Mouse (Mus musculus) ES-E14 (cell line): Measurements from ENCODE around the gene Chd6. TPM values are rescaled to one million over a fixed set of nuclear protein-coding genes. Genes with fewer than 3 reads are reported as not detected.

Experiments used
- DNase-seq: peaks from one replicate; pipeline ENCODE4 v3.0.0-alpha.2; 2013; ENCODE audit warnings: low read depth, low spot score
- H3K27ac ChIP-seq: 2 replicates; pipeline ENCODE4 v1.5.1; 2012; ENCODE audit warnings: low read depth, mild to moderate bottlenecking, low read length, moderate library complexity, mixed read lengths; ENCODE audit not compliant: poor library complexity, insufficient read depth, severe bottlenecking
- H3K36me3 ChIP-seq: 2 replicates; pipeline ENCODE4 v1.6.1; 2012; ENCODE audit warnings: mild to moderate bottlenecking, low read length, moderate library complexity, mixed read lengths; ENCODE audit not compliant: control insufficient read depth, poor library complexity, insufficient read depth, severe bottlenecking
- H3K4me1 ChIP-seq, 2 experiments: fragments of 150-350 bp in 1 of 2; sonication (generic) in 1 of 2; 2 replicates each; pipeline ENCODE4 v1.6.1; 2012; ENCODE audit warnings: low read length in 2 of 2, mild to moderate bottlenecking in 1 of 2, mixed read lengths in 1 of 2; ENCODE audit not compliant: control insufficient read depth in 2 of 2, insufficient read depth in 2 of 2, poor library complexity in 1 of 2
- H3K4me3 ChIP-seq, 2 experiments: fragments of 150-350 bp in 1 of 2; sonication (generic) in 1 of 2; 2 replicates each; pipeline ENCODE4 v1.5.1; 2012; ENCODE audit warnings: low read length in 2 of 2, low read depth in 1 of 2, mild to moderate bottlenecking in 1 of 2, mixed read lengths in 1 of 2; ENCODE audit not compliant: insufficient read depth in 1 of 2, poor library complexity in 1 of 2, severe bottlenecking in 1 of 2
- H3K9ac ChIP-seq: 2 replicates; pipeline ENCODE4 v1.6.1; 2012; ENCODE audit warnings: low read depth, mild to moderate bottlenecking, low read length, mixed read lengths; ENCODE audit not compliant: poor library complexity, insufficient read depth, severe bottlenecking
- H3K9me3 ChIP-seq: fragments of 150-350 bp; sonication (generic); 2 replicates; pipeline ENCODE4 v1.6.1; 2012; ENCODE audit warnings: low read depth, mild to moderate bottlenecking, low read length; ENCODE audit not compliant: control insufficient read depth, insufficient read depth
- CHD2 ChIP-seq: IDR thresholded peaks from 2 replicates; pipeline ENCODE4 v1.6.1; 2014; ENCODE audit warnings: mild to moderate bottlenecking, low read depth, low read length, inconsistent platforms
- HCFC1 ChIP-seq: IDR thresholded peaks from 2 replicates; pipeline ENCODE4 v1.6.1; 2012; ENCODE audit warnings: low read length, inconsistent platforms, borderline replicate concordance; ENCODE audit not compliant: insufficient read depth
- MAFK ChIP-seq: IDR thresholded peaks from 2 replicates; pipeline ENCODE4 v1.6.1; 2014; ENCODE audit warnings: mild to moderate bottlenecking, low read depth, low read length, inconsistent platforms; ENCODE audit not compliant: insufficient read depth
- ZC3H11A ChIP-seq: IDR thresholded peaks from 2 replicates; pipeline ENCODE4 v1.6.1; 2012; ENCODE audit warnings: low read depth, mild to moderate bottlenecking, inconsistent platforms, low read length, borderline replicate concordance
- ZNF384 ChIP-seq: IDR thresholded peaks from 2 replicates; pipeline ENCODE4 v1.6.1; 2012; ENCODE audit warnings: low read depth, low read length, inconsistent platforms
- in situ Hi-C, 2 experiments: fragments of 600-800 bp; cut with MboI; formaldehyde crosslinking; loops; one replicate each; pipeline ENCODE4 v1.15.1; 2025; ENCODE audit warnings: low sequenced_read_pairs in 2 of 2, inconsistent platforms in 1 of 2; ENCODE audit not compliant: unreplicated experiment in 2 of 2
- total RNA-seq: library from RNA; depleted of rRNA; stranded (reverse); fragments of 300-350 nt; gene quantifications from 2 replicates; pipeline ENCODE4 v1.2.3, GENCODE M21; 2012

Gene Chd6
- total RNA-seq, 1 experiment, result 50.7 TPM

DNA sequence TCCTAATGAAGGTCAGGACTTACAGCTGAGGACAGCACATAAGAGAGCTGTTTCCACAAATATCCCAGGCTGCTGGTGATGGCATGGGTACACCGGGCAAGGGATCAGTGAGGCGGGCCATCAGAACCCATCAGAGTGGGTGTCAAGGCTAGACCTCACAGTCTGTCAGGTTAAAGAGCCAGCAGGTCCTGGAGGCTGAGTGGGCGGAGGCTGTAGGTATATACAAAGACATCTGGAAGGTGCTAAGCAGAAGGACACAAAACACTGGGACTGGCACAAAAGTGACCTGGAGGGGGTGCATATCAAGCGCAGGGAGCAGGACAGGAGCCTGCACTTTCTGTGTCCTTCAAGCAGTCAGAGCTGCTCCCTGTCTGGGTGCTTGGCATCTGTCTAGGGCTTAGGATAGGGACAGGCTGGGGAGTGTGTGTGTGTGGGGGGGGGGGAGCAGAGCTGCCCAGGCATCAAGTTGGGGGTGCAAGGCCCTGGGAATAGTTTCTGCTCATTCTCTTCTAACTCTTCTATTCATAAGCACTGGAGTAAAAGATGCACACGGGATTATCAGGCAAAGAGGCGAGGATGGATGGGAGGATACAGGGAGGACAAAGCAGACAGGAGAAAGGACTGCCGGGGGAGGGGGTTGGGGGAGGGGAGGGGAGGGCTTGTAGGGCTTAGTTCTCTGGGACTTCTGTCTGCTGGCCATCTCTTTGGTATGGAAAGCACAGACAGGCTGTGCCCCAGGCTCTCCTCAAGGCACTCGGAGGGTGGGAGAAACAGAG, 190.5 kb downstream of the Chd6 start:
- TF ChIP-seq CHD2 (no peak), MAFK (no peak), HCFC1 (no peak), ZNF384 (no peak), ZC3H11A (no peak)
- DNase-seq, result no peak
- Histone ChIP-seq H3K4me3 (no peak overlapping the region), H3K4me1 (no peaks in the 10 kb centered on the region), H3K9me3 (no peaks in the 10 kb centered on the region), H3K9ac (no peak overlapping the region), H3K36me3 (no peaks in the 10 kb centered on the region), H3K27ac (no peak overlapping the region)
- in situ Hi-C loops, result no loop called here

DNA sequence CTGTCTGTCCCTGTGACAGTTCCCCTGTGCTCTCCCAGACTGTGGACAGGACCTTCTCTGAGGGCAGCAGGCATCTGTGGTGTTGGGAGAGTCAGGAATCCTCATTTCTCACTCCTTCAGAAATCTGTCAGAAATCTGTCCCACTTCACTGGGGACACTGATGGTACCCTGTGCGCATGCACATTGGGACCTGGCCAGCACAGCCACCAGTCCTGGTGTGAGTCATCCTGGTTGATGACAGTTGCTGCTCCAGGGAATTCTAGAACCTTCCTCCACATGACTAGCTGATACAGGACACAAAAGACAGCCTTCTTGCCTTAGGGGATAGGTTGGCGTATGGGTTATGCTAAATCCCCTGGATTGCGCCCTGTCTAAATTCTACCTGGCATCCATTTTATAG, 191.6 kb downstream of the Chd6 start:
- Histone ChIP-seq H3K9me3 (no peaks in the 10 kb centered on the region), H3K36me3 (no peaks in the 10 kb centered on the region), H3K4me3 (no peak overlapping the region), H3K4me1 (no peaks in the 10 kb centered on the region), H3K27ac (no peak overlapping the region), H3K9ac (no peak overlapping the region)
- no peak for DNase-seq
- in situ Hi-C loops, result no loop called here
- no peak for TF ChIP-seq HCFC1
- no peak for TF ChIP-seq MAFK
- no peak for TF ChIP-seq ZC3H11A
- TF ChIP-seq CHD2, result no peak
- TF ChIP-seq ZNF384, result no peak

DNA sequence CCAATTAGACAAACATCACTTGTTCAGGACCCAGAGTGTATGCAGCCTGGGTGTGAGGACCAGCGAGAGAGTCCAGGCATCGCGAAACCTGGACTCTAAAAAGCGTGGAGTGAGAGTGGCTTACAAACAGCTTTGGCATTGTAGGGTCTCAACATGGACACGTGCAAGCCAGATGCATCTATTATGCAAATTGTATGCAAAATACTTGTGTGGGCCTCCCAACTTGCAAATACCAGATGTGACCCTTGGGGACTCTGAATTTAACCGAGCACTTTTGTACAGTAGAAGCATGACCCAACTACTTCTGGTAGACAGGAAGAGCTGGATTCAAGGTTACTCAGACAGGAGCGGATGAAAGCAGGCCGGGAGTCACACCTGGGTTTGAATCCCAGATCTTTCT, 192.2 kb downstream of the Chd6 start:
- Histone ChIP-seq H3K4me3 (no peak overlapping the region), H3K9ac (no peak overlapping the region), H3K36me3 (no peaks in the 10 kb centered on the region), H3K4me1 (0 out of 4 replicates have a peak, but pooled peaks cover 0 to 2% of the 10 kb centered on the region in 2 experiments), H3K9me3 (no peaks in the 10 kb centered on the region), H3K27ac (no peak overlapping the region)
- no peak for DNase-seq
- TF ChIP-seq CHD2, result no peak
- no peak for TF ChIP-seq HCFC1
- no peak for TF ChIP-seq ZC3H11A
- no peak for TF ChIP-seq MAFK
- TF ChIP-seq ZNF384, result no peak
- in situ Hi-C loops, result no loop called here

DNA sequence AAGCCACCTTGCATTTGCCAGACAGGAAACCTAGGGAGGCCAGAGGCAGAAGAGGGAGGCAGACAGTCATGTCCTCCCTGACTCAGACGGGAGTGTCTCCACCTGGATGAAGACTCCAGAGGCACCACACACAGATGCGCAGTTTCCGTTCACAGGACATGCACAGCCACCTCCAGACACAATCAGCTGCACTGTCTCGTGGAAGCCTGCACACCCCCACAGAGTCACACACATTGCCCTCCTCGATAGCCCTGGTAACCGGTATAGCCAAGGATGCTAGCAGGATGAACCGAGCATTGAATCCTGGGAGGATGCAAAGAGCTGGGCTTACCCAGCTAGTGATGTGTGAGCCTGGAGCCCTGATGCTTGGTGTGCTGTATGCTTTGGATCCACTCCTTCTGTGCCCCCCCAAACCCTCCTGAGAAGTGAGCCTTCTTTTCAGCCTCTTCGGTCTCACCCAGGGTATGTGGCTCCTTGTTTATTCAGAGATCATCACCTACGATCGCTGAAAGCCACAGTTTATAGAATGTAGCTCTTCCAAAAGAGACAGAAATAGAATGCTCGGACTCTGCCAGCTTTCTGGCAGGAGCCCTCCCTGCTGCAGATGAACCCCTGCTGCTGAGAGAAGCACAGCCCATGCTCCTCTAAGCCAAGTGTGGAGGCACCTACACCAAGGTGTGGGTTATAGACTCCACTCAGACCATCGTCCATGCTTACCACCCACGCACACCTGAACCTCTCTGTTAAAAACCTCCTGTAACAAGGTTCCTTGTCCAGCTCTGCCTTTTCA, 192.9 kb downstream of the Chd6 start:
- Histone ChIP-seq H3K9ac (no peak overlapping the region), H3K4me1 (peaks cover 0 to 6% of the 10 kb centered on the region in 2 experiments; a peak in 1 of 4 replicates), H3K9me3 (no peaks in the 10 kb centered on the region), H3K27ac (no peak overlapping the region), H3K36me3 (no peaks in the 10 kb centered on the region), H3K4me3 (no peak overlapping the region)
- TF ChIP-seq MAFK, result no peak
- no peak for TF ChIP-seq CHD2
- no peak for TF ChIP-seq ZNF384
- no peak for TF ChIP-seq ZC3H11A
- TF ChIP-seq HCFC1, result no peak
- in situ Hi-C loops, result no loop called here
- no peak for DNase-seq
